Mouse (Mus musculus) spleen, postnatal 36 days (tissue): ENCODE measurements around the gene Batf.
"Not testable (repeated sequence)": the region's sequence is repeated elsewhere in the genome, so short reads cannot be mapped to it uniquely, and the experiment has no call there.

ENCODE experiments used
- DNase-seq, 2 experiments: peaks; one replicate each; pipeline ENCODE4 v3.0.0; 2022; ENCODE audit warnings: low spot score in 2 of 2, mixed read lengths in 1 of 2

The Batf gene

DNA sequence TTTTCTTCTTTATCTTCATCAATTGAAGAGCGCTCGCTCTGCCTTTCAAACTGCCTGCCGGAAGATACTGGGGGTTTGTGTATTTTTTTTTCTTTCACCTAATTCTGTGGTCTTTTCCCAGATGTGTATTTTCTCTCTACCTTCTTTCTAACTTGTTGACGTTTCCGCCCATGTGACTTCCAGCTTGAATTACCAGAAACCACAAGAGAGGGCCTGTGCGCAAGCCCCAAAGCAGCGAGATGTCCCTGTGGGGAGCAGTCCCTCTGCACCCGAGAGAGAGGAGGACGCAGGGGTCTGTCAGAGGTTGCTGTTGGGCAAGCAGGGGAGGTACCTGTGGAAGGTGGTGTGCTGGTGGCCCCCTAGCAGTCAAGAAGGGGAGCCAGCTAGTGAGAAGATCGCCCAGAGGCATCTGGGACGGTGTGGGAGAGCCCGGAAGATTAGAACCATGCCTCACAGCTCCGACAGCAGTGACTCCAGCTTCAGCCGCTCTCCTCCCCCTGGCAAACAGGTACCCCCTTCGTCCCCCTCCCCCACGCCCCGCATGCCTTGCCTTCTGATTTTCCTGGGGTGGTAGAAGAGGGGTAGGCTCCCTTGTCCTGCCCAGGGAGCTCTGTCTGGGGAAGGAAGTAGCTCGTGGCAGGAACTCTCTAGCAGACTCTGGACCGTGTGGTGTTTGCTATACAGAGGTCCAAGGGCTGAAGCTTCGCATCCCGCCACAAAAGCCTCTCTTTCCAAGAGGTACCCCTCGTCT lies at the start of gene Batf:
TSS of gene Batf (plus strand) at position 204 of the 751 bp plus-strand sequence.
- DNase-seq: peak; percentile 66

DNA sequence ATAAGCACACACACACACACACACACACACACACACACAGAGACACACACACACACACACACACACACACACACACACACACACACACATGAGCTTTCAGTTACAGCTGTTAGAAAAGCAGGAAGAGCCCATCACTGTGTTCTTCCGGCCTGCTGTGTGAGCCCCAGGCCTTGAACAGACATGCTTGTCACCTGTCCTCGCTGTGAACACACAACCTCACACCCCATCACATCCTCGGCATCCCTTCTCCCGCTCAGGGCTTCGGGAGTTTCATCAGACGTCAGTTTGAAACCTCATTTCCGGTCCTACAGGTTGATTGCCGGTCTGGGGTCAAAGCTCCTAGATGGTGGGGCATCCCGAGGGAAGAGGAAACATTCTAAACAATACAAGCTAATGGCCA lies 48.5 kb upstream of the Batf start:
- no peak for DNase-seq

DNA sequence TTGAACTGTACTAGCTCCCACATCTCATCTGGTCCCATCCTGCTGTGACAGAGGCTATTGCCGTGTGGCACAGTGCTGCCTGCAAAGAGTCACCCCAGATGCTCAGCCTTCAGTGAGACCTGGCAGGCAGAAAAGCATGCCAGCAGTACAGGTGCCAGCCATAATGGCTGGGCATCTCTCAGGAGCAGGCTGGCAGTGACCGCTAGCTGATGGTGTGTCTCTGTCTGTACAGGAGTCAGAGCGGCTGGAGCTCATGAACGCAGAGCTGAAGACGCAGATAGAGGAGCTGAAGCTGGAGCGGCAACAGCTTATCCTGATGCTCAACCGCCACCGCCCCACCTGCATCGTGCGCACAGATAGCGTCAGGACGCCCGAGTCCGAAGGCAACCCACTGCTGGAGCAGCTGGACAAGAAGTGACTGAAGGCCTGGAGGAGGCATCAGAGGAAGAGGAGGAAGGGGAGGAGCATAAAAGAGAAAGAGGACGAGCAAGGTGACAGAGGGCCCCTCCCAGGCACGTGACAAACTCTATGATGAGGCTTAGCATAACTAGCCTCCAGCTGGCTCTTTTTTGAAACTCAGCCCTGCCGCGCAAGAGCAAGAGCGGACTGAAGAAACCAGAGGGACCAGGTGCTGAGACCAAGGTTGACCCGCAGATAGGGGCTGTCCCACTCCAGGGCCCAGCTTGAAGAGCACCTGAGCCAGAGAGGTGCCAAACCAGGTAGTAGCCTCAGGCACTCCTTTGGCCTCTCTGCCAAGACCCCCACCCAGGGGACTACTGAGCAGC lies 47.7 kb upstream of the Batf start:
- DNase-seq: no peak

DNA sequence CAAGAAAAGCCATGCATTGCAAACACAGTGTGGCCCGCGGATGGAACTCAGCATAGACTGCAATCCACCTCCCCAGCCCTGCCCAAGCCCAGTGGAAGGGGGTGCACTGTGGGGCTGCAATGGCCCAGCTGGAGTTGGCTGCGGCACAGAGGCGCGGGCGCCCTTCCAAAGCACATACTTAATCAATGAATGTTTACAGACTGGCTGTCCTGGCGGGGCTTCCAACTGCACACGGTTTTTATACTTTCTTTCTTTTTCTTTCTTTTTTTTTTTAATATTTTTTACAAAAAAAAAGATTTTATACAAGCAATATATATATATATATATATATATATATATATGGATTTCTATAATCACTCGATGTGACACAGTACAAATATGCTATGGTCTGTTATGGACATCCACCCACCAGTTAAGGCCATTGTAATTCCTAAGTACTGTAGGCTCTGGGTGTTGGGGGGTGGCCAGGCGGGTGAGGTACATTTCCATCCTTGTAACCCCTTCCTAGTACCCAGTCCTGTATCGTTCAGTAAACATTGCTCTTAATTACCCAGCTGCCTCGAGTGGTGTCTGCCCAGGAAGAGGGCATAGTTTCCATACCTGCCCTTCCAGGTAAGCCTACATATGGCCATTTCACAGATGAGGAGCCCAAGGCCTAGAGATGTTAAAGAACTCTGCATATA lies 47.0 kb upstream of the Batf start:
- DNase-seq: no peak

DNA sequence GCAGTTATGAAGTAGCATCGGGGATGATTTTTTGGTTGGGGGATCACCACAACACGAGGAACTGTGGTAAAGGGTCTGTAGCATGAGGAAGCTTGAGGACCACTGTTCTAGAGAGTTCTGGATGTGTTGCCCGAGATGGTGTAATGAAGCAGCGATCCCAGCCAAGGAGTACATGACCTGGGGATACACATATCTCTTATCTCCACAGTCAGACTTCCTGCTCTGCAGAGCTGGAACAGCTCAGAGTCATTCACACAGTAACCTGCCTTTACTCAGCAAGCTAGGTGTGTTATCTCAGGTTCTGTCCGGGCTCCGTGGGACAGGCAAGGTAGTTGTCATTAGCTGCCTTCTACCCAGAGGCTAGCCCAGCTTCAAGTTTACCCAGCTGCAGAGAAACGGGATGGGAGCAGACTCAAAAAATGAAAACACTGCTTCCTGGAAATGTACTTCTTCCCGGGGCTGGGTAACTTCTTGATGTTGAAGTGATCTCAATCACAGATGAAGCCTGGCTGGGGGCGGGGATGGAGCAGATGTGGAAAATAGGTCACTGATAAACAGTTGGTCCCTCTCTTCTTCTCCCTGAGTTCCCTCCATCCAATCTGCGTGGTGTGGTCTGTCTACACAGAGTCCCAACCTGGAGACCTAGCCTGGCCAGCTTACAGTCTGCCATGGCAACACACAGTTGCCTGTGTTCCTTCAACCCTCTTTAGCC lies 45.5 kb upstream of the Batf start:
- DNase-seq: no peak

DNA sequence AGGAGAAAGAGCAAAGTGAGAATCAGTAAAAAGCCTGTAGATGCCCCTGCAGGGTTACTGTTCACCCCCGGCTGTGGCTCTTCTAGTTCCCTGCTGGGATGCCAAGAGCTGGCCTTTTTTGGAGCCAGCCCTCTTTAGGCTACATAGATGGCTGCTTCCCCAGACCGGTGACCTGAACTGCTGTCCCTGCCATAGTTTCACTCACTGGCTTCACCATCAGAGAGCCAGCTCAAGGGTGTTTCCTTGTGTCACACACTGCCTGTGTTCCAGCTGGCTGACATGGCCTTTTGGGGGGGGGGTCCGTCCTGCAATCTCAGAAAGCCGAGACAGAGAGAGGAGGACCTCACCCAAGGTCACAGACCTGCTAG lies 44.9 kb upstream of the Batf start:
- no peak for DNase-seq

DNA sequence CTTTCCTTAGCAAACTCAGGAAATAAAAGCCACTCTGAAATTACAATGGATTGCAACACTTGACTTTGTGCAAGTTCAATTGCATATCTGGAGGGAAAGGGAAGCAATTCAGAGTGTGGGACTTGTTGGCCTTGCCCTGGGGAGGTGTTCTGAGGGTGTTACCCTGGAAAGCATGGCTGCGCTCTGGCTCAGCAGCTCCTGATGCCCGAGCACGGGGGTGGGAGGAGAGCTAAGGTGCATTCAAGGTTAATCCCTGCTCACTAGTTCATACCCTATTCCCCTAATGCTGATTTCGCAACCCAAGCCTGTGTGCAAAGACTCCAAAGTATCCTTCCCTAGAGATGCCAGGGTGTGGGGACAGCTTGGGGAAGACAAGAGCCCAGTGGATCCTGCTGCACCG lies 42.7 kb upstream of the Batf start:
- DNase-seq: no peak

DNA sequence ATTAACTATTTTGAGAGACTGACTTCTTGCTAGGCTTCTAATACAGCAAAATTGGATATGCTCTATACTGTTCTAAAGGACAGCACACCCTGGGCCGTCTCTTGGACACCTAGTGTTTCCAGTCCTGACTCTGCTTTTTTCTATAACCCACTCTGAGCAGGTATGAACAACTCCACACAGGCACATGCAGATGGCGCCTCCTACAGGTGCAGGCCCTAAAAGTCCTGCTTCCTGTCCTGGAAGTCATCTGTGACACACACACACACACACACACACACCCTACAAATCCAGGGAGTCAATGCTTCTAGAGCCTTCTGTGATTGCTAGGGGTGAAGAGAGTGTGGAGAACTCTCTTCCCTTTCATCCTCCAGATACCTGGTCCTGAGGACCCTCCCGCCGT lies 40.8 kb upstream of the Batf start:
- DNase-seq: peak in 1 of 2 experiments; percentile 31

DNA sequence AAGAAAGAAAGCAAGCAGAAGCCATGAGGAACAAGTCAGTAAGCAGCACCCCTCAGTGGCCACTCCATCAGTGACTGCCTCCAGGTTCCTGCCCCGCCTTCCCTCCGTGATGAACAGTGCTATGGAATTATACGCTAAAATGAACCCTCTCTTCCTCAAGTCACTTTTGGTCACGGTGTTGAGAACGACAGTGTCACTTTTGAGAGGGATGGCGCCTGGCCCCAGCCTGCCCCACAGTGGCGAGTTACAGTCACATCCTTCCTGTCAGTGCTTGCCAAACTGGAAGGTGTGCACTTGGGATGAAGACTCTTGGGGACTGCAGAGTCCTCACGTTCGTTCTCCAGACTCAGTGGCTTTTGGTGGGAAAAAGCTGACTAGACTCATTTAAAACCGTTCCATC lies 39.1 kb upstream of the Batf start:
- DNase-seq: peak in 1 of 2 experiments; percentile 31

DNA sequence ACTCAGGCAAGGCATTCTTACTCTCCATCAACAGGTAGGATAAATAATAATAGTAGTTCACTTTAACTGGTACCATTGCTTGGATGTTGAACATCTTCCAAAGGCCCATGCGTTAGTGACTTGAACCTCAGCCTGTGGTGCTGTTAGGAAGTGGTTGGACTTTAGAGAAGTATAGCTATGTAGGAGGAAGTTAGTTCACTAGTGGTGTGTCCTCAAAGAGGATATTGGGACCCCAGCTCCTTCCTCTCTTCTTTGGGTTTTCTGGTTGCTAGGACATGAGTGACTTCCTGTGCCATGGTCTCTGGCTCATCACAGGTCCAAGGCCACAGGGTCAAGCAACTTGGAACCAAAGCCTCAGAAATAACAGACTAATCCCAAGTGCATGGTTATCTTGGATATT lies 38.5 kb upstream of the Batf start:
- DNase-seq: peak in 1 of 2 experiments; percentile 17

DNA sequence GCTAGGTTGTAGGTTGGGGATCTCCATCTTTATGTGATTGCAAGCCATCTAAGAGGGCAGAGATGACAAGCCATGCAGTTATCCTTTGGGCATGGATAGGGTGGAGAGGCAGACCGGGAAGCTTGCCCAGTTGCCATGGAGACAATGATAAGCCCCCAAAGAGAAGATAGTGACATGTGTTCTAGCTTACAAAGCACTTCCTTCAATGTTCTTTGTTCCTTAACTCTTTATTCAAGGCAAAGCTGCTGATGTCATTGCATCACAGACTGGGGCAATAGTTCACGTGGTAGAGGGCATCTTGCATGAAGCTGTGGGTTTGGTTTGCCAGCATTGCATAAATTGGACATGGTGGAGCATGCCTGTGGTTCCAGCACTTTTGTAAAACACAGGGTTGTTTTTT lies 27.1 kb upstream of the Batf start:
- peak in 1 of 2 experiments; percentile 29 for DNase-seq

DNA sequence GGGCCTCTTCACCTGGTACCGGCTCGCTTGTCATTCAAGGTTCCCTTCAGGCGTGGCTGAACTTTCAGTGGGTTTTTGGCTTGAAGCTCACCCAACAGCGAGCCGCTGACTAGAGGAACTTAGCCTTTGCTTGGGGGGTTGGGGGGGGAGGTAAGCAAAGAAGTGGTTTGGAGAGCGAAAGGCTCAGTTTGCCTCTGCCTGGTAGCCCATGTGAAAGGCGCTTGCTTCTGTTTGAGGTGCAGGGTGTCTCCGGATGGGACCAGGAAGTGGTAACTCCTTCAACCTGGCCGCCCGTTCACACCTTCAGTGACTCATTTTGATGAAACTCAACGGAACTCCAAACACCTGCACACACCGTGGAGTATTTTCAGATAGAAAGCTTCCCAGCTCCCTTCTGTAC lies 25.6 kb upstream of the Batf start:
- peak; percentile 15 to 19 for DNase-seq

DNA sequence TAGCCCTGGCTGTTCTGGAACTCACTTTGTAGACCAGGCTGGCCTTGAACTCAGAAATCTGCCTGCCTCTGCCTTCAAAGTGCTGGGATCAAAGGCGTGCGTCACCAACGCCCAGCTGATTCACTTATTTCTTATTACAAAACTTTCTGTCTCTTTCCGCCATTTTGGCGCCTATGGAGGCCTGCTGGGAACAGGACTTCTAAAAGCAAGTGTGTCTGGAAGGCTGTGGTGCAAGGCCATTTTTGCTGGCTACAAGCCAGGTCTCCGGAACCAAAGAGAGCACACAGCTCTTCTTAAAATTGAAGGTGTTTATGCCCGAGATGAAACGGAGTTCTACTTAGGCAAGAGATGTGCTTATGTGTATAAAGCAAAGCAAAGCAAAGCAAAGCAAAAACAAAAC lies 24.2 kb upstream of the Batf start:
- DNase-seq: not testable (repeated sequence)

DNA sequence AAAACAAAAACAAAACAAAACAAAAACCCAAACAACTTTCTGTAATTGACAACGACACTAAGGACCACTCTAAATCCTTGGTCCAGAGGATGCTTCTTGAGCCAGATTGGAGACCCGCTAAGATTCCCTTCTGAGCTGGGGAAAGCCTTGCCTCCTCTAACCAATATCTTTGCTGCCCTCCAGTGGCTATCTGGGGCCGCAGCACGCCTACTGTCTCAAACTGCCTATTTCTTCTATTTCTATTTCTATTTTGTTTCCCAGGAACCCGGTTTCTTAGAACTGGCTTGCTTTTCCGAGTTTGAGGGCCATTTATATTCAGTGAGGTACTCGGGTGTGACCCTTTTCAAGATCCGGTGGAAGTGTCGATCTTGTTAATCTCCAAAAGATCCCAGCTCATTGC lies 23.6 kb upstream of the Batf start:
- DNase-seq: peak; percentile 46 to 62

DNA sequence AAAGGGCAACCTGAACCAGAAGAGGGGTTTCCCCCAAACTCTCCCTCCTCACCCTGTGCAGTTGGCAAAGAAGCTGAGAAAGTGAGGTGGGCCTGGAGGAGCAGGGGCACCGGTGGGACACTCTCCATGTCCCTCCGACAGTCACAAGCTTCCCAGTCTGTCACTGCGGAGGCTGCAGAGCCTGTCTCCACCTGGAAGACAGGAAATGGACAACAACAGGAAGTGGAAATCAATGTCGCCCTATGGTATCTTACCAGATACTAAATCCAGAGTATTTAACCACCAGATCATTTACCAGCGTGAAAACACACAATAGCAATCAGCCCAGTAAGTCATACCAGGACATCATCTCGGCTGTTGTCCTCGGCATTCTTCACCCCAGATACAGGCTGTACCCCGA lies 20.4 kb upstream of the Batf start:
- DNase-seq: no peak

DNA sequence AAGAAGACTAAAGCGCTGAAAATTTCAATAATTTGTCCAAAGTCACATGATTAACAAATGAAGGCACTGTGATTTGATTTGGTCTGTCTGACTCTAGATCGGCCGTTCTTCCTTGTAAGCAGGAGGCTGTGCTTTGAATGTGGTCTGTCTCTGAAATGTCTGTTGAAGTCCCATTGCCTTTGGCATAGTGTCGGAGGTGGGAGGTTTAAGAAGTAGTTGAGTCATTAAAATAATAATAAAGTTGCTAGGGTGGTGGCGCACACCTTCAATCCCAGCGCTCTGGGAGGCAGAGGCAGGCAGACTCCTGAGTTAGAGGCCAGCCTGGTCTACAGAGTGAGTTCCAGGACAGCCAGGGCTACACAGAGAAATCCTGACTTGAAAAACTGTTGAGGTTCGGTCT lies 19.4 kb upstream of the Batf start:
- no peak for DNase-seq

DNA sequence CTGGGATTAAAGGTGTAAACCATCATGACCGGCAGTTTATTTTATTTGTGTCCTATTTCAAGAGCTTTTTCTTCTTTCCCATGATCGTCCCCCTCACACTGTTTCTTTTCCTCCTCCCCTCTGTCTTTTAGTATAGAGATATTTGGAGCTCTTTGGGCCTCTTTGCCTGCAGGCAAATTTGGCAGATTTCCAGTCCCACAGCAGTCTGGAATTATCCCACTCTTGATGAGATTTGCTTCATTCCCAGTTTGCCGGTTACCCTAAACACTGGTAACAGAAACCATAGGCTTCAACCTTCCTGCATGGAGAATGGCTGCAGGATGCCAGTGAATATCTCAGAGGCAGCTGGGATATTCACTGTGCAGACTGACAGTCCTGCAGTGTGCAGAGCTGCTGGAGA lies 17.8 kb upstream of the Batf start:
- no peak for DNase-seq

DNA sequence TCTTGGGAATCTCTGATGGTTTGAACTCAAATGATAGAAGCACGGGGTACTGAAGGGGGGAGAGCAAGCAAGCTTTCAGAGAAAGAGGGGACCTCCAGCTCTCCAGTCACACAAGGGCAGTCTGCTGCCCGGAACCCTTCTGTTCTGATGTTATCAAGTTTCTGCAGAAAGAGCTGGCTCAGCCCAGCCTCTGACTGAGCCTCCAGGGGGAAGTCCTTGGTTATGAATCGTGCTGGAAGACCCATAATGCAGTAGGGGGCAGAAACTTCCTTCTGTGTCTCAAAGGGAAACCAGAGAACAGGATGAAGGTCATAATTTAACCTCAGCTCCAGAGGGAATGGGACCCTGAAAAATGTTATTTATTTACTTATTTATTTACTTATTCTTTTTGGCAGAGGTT lies 16.4 kb upstream of the Batf start:
- DNase-seq: no peak

DNA sequence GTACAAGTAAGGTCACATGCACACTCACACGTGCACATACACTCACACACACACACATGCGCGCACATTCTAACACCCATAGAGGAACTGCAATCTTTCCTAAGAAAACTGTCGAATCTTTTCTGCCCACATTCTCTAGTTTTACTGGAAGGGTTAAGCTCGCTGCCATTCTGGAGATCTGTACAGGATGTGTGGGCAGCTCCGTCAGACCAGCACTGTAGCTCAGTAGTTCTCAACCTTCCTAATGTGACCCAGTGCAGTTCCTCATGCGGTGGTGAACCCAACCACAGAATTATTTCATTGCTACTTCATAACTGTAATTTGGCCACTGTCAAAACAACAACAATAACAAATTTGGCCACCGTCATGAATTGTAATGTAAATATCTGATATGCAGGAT lies 12.6 kb upstream of the Batf start:
- no peak for DNase-seq

DNA sequence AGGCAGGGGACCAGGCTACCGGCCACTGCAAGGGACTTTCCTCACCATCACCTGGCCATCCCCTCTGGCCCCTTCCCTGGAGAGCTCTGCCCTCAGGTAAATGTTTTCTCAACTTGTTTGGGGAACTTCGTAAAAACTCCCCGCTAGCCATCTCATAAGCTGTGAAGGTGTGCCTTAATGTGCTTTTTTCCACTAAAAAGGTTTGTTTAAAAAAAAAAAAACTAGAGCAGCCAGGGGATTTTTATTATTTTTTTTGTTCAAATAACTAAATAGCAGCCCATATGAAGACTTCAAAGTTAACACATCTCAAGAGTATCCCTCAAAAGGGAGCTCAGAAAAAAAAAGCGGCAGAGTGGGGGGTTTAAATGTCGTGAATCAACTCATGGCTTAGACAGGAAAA lies 7.4 kb upstream of the Batf start:
- DNase-seq: no peak

DNA sequence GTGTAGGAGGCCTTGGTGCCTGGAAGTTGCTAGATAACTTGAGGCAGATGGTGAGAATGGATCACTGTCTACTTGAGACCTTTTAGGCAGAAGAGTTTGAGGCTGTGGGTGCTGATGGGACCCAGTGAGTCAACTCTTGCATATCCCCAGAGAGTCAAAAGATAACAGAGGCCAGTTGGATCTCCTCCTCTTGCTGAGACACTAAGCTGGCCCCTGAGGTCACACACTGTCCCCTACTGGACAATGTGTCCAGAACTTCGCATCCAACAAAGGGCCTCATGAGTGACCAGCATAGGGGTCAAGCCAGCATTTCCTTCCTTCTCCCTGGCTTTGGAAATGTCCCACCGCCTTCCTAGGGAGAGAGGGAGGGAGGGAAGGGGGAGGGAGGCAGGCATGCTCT lies 6.7 kb upstream of the Batf start:
- DNase-seq: no peak

DNA sequence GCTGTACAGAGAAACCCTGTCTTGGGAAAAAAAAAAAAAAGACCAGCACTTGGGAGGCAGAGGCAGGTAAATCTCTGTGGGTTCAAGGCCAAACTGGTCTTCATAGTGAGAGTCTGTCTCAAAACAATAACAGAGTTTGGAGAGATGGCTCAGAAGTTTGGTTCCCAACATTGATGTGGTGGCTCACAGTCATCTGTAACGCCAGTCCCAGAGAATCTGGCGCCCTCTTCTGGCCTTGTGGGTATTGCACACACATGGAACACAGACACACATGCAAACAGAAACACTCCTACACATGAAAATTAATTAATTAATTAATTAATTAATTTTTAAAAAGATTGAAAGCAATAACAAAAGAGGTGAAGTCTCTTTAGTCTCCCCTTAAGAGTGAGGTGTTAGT lies 4.1 kb upstream of the Batf start:
- no peak for DNase-seq
